Mouse (Mus musculus): ENCODE data around the gene Fgfr2. TPM values are rescaled to one million over a fixed set of nuclear protein-coding genes. Genes with fewer than 3 reads are reported as not detected.
"Not testable (repeated sequence)": the region's sequence is repeated elsewhere in the genome, so short reads cannot be mapped to it uniquely, and the experiment has no call there.

Fgfr2 gene
- polyA plus RNA-seq, 1 experiment from 2014 or later, result not detected

DNA sequence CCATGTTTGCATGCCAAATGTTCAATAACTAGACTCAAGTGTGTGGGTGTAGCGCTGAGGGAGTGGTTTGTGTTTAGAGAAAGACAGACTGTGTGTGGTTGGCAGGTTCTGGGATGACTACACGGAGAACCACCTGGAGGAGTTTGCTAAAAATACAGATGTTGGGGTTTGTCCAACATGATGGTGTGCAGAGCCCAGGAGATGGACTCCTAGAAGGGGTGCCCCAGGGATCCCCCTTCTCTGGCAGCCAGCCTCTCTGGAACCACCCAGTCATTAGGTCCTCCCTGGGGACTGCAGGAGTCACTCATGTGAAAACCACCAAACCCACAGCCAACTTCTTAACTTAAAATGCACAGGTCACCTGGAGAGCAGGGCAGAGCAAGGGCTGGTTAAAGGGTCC is 14.5 kb downstream of the Fgfr2 start:
- Histone ChIP-seq H3K79me2 (ENCODE audit: inconsistent target) (peaks cover 100% of the 10 kb centered on the region), H3K36me3 (ENCODE audit: inconsistent target) (no peaks in the 10 kb centered on the region), H3K27ac (no peak overlapping the region), H3K4me3 (ENCODE audit: inconsistent target) (no peak overlapping the region)
- WGBS (ENCODE audit: missing documents), result 97% methylated on average over 2 of the region's 2 CpGs

DNA sequence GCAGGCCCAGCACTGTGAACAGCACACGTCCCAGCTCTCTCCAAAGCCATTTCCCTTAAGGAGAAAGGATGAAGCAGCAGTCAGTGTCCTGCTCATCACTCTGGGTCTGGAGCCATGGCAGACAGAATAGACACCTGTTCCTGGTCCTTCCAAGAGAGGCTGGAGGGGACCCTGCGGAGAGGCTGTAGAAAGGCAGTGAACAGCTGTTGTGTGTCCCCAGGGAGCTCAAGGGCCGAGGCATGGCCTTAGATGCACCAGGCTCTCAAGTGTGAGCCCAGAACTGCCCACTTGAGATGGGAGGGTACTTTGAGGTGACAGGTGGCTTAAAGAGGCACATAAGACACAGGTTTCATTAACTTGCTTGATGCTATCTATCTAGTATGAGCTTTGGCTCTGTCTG is 20.6 kb downstream of the Fgfr2 start:
- Histone ChIP-seq H3K79me2 (ENCODE audit: inconsistent target) (peaks cover 100% of the 10 kb centered on the region), H3K36me3 (ENCODE audit: inconsistent target) (no peaks in the 10 kb centered on the region), H3K4me3 (ENCODE audit: inconsistent target) (no peak overlapping the region), H3K27ac (no peak overlapping the region)
- 97% methylated on average over 3 of the region's 3 CpGs for WGBS (ENCODE audit: missing documents)

DNA sequence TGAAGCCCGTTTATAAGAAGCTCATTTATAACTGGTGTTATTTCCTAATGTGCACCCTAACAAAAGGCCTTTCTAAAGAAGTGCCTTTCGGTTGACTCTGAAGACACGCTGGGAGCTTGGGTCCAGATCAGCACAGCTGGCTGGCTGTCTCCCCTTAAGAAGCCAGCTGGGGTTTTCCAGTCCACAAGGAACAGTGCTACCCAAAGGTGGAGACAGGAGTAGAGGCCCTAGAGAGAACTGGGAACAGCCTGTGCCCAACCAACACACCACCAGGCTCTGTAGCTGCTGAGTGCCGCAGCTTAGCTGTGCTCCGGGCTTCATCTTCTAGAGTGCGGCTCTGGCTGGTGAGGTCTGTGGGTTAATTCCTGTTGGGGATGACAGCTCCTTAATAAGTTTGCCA is 22.1 kb downstream of the Fgfr2 start:
- Histone ChIP-seq H3K4me3 (ENCODE audit: inconsistent target) (no peak overlapping the region), H3K36me3 (ENCODE audit: inconsistent target) (no peaks in the 10 kb centered on the region)

DNA sequence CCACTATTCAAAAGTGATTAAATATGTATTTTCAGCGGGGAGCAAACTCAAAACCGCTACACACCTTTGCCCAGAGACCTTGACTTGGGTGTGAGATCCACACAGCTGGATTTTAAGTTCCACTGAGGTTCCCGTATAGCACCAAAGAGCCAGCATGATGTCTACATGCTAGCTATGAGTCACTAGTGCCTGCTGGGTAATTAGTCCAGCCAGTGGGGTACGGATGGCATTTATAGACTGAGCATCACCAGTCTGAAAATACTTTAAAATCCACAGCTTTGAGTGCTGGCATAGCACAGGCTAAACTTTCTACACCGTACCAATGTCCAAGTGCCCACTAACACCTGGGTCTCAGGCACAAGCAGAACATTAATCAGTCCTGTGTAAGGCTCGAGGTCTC is 23.0 kb downstream of the Fgfr2 start:
- Histone ChIP-seq H3K79me2 (ENCODE audit: inconsistent target) (peaks cover 100% of the 10 kb centered on the region), H3K27ac (no peak overlapping the region), H3K36me3 (ENCODE audit: inconsistent target) (no peaks in the 10 kb centered on the region), H3K4me3 (ENCODE audit: inconsistent target) (no peak overlapping the region)
- WGBS (ENCODE audit: missing documents), result 94% methylated on average over 6 of the region's 6 CpGs

More for the DNA sequence above, 22.1 kb downstream of the Fgfr2 start:
- Histone ChIP-seq H3K27ac (no peak overlapping the region), H3K79me2 (ENCODE audit: inconsistent target) (peaks cover 100% of the 10 kb centered on the region)
- WGBS (ENCODE audit: missing documents), result 92% methylated on average over 6 of the region's 6 CpGs

DNA sequence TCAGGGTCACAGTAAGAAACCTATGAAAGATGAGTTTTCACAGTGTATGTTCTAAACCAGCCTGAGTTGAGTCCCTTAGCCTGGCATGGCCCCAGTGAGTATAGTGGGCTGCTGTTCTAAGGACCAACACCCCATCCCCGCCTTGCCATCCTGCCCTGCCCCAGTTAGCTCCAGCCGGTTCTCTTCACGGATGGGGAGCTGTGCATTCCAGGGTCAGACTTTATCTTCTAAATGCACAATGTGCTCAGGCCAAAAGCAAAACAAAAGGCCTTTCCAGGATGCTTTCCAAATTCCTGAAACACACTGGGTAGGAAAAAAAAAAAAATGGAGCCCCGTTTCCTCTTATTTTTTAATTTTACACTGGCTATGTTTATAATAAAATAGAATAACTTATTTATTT is 23.9 kb downstream of the Fgfr2 start:
- Histone ChIP-seq H3K79me2 (ENCODE audit: inconsistent target) (peaks cover 100% of the 10 kb centered on the region), H3K36me3 (ENCODE audit: inconsistent target) (no peaks in the 10 kb centered on the region), H3K4me3 (ENCODE audit: inconsistent target) (no peak overlapping the region), H3K27ac (no peak overlapping the region)
- 86% methylated on average over 4 of the region's 4 CpGs for WGBS (ENCODE audit: missing documents)

DNA sequence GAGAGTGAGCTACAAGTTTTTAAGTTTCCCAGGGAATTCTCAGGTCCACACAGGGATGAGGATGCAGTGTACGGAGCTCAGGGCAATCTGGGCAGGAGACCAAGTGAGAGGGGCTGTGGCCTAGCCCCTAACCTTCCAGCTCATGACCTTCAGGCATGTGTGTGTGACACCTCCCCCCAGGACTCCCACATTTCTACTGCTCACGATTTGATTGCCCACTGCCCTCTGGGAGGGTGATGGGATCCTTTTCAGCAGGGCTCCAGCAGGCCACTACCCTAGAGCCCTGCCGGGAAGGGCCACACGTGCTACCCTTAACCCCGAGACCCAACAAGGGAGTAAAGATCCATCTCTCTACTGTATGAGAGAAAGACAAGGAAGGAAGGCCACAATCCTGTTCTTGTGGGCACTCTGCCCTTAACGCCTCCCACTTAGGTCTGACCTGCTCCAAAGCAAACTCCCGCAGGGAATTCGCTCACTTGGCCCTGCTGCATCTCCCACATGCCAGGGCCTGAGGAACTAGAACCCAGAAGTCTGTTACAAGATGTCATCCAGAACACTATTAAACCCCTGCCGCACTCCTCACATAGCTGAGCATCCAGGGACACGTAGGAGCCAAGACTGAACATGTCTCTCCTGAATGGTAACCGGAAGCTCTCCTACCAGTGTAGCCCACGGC is 24.9 kb downstream of the Fgfr2 start:
- Histone ChIP-seq H3K36me3 (ENCODE audit: inconsistent target) (no peaks in the 10 kb centered on the region), H3K4me3 (ENCODE audit: inconsistent target) (no peak overlapping the region)
- 95% methylated on average over 12 of the region's 12 CpGs for WGBS (ENCODE audit: missing documents)

DNA sequence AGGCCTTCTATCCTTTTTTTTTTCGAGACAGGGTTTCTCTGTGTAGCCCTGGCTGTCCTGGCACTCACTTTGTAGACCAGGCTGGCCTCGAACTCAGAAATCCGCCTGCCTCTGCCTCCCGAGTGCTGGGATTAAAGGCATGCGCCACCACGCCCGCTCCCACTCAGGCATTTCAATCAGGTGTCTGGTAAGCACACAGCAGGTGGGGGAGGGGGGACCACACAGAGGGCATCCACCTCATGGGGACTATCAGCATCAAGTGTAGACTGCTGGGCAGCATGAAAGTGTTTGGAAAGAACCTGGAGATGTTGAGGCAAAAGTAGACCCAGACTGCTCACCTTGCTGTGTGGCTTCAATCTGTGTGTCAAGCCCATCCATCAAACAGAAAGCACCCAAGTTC is 27.5 kb downstream of the Fgfr2 start:
- not testable (repeated sequence) for H3K4me3 ChIP-seq (ENCODE audit: inconsistent target); H3K27ac ChIP-seq; H3K36me3 ChIP-seq (ENCODE audit: inconsistent target)
- H3K79me2 ChIP-seq (ENCODE audit: inconsistent target), result peaks cover 100% of the 10 kb centered on the region
- 100% methylated on average over 3 of the region's 7 CpGs for WGBS (ENCODE audit: missing documents)

More for the DNA sequence above, 24.9 kb downstream of the Fgfr2 start:
- Histone ChIP-seq H3K79me2 (ENCODE audit: inconsistent target) (peaks cover 100% of the 10 kb centered on the region), H3K27ac (no peak overlapping the region)

DNA sequence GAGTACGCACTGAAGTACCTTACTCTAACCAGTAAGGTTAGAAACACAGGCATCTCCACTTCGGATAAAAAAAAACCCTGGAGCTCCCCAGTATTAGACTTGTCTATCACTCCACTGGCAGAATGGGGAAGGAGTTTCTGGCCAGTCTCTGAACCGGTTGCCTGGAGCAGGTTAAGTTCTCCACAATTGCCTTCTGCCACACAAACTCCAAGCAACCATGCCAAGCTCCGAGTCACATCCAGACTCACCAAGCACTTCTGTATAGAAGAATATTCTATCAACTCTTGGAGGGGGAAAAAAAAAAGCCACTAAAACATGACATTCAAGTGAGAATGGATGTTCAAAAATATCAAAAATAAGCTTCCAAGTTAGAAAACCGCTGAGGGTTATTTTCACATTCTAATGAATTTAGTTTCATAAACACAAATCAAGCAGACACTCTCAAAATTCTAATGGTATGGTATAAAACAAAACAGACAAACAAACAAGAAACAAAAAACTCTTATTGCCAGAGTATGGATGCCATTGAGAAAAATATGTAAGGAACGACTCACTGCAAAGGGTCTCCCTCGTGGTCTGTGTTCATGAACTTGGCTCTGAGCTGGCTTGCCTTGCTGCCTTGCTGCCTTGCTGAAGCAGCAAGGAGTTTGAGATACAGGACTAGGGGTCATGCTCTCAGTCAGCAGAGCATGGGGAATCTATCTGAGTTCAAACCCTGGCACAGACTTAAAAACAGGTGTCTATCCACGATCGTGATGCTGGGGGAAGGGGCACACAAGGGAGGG is 28.2 kb downstream of the Fgfr2 start:
- Histone ChIP-seq H3K36me3 (ENCODE audit: inconsistent target) (no peaks in the 10 kb centered on the region), H3K27ac (no peak overlapping the region), H3K4me3 (ENCODE audit: inconsistent target) (no peak overlapping the region), H3K79me2 (ENCODE audit: inconsistent target) (peaks cover 100% of the 10 kb centered on the region)
- 77% methylated on average over 7 of the region's 9 CpGs for WGBS (ENCODE audit: missing documents)

DNA sequence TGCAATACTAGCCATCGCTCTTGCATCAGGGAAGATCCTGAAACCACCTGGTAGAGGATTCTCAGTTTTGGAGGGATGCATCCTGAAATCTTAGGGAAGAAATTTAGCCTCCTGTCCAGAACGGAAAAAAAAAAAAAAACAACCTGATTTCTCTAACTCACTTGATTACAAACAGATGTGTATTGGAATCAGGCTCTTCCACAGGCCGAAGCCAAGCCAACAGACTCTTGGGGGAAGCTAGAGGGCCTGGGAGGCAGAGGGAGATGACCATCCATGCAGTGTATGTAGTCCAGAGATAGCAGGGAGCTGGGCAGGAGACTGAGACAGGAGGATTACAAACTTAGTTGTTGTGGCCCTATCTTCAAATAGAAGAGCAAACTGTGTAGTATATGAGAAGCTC is 29.0 kb downstream of the Fgfr2 start:
- Histone ChIP-seq H3K36me3 (ENCODE audit: inconsistent target) (no peaks in the 10 kb centered on the region), H3K4me3 (ENCODE audit: inconsistent target) (no peak overlapping the region), H3K79me2 (ENCODE audit: inconsistent target) (peaks cover 100% of the 10 kb centered on the region), H3K27ac (no peak overlapping the region)
- WGBS (ENCODE audit: missing documents), result 96% methylated on average over 2 of the region's 3 CpGs

DNA sequence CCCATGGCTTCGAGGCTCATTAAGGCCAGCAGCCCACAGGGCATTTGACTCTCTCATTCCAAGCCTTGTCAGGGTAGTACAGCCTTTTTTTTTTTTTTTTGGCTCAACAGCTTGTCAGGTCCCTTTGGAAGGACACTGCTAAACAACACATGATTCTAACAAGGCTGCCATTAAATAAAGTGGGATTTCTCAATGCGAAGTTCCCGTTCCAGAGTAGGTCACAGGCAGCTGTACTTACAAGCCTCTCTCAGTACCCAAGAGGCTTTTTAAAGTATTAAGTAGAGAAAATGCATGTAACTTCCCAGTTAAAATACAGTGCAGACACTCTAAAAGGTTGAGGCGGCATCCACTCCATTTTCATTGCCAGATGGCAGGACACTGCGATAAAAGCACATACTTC is 29.4 kb downstream of the Fgfr2 start:
- no peak overlapping the region for H3K4me3 ChIP-seq (ENCODE audit: inconsistent target)
- 88% methylated on average over 5 of the region's 5 CpGs for WGBS (ENCODE audit: missing documents)
- peaks cover 100% of the 10 kb centered on the region for H3K79me2 ChIP-seq (ENCODE audit: inconsistent target)
- no peaks in the 10 kb centered on the region for H3K36me3 ChIP-seq (ENCODE audit: inconsistent target)
- no peak overlapping the region for H3K27ac ChIP-seq

DNA sequence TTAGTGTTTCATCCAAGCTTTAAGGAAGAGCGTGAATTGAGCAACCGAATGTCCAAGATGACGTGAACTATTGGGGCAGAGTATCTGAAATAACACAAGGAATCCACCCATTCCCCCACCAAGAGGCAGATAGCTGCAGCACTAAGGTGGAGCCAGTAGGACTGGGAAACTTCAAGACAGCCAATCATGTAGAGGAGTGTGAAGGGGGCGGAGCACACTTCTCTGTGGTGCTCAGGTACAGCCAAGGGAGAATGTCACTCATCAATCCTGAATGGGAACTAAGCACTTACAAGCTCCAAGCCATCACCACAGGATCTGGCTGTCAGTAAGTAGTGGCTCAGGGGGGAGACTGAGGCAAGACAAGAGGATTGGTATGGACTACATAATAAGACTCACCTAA is 32.5 kb downstream of the Fgfr2 start:
- Histone ChIP-seq H3K79me2 (ENCODE audit: inconsistent target) (peaks cover 100% of the 10 kb centered on the region), H3K36me3 (ENCODE audit: inconsistent target) (no peaks in the 10 kb centered on the region), H3K4me3 (ENCODE audit: inconsistent target) (no peak overlapping the region), H3K27ac (no peak overlapping the region)
- 83% methylated on average over 4 of the region's 4 CpGs for WGBS (ENCODE audit: missing documents)

DNA sequence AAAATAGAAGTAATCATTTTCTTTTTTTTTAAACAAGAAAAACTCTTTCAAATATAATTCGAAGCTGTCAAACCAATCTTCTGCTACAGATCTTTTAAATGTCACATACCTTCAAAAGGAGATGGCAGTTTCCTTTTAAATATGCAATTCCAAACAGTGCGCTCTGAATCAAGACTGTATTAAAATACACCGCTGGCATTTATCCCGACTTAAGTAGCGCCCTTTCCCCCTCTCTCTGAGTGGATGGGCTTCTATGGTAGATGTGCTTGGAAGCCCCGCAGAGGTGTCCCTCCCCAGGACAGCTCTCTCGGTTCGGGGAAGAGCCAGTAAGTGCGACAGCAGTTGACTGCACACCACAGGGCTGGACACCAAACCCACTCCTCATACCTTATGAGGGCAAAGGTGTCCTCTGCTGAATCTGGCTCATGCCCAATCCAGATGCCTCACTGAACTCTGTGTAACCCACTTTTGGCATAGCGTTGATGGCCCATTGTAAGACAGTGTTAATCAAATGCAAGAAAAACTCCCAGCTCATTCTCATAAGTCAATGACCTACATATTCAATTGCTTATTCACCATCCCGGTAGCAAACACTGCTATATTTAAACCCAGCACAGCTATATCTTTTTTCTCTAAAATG is 33.4 kb downstream of the Fgfr2 start:
- 97% methylated on average over 9 of the region's 11 CpGs for whole genome bisulfite sequencing (ENCODE audit: missing documents)
- Histone ChIP-seq H3K79me2 (ENCODE audit: inconsistent target) (peaks cover 100% of the 10 kb centered on the region), H3K4me3 (ENCODE audit: inconsistent target) (no peak overlapping the region), H3K36me3 (ENCODE audit: inconsistent target) (no peaks in the 10 kb centered on the region), H3K27ac (no peak overlapping the region)

DNA sequence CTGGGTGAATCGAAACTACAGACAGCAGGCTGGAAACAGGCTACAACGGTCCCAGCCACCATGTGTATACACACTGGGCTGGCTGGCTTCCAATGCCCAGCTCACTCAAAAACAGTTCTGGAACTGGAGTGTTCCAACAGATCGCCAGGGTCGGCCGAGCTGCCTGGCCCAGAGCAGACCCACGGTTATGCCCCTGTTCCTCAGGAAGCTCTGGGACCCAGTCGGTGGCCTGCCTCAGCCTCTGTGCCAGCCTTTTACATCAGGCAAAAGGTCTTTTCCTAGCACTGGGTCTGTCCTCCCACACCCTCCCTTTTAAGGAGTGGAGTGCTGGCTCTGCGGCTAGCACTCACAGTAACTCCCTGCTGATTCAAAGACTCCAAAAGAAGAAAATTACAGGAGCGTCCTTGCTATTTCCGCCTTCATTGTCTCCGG is 34.3 kb downstream of the Fgfr2 start:
- peaks cover 100% of the 10 kb centered on the region for H3K79me2 ChIP-seq (ENCODE audit: inconsistent target)
- 75% methylated on average over 9 of the region's 11 CpGs for WGBS (ENCODE audit: missing documents)
- H3K4me3 ChIP-seq (ENCODE audit: inconsistent target), result no peak overlapping the region
- H3K27ac ChIP-seq, result no peak overlapping the region
- H3K36me3 ChIP-seq (ENCODE audit: inconsistent target), result no peaks in the 10 kb centered on the region

DNA sequence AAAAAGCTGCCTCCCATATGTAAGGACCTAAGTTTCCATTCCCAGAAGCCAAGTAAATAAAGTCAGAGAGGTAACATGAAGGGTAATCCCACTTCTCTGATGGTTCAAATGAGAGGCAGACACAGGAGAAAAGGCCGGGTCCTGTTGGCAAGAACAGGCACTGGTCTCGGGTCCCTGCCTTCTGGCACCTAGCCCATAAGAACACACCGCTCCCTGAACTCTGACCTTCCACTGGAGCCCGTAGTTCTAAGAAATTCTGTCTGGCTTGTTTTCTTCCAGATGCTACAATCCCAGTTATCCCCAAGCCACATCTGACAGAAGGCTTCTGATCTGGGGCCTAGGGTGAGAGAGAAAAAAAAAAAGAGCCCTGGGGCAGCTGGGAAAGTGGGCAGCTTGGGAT is 34.7 kb downstream of the Fgfr2 start:
- no peak overlapping the region for H3K27ac ChIP-seq
- H3K36me3 ChIP-seq (ENCODE audit: inconsistent target), result no peaks in the 10 kb centered on the region
- peaks cover 100% of the 10 kb centered on the region for H3K79me2 ChIP-seq (ENCODE audit: inconsistent target)
- no peak overlapping the region for H3K4me3 ChIP-seq (ENCODE audit: inconsistent target)
- WGBS (ENCODE audit: missing documents), result 90% methylated on average over 4 of the region's 4 CpGs

DNA sequence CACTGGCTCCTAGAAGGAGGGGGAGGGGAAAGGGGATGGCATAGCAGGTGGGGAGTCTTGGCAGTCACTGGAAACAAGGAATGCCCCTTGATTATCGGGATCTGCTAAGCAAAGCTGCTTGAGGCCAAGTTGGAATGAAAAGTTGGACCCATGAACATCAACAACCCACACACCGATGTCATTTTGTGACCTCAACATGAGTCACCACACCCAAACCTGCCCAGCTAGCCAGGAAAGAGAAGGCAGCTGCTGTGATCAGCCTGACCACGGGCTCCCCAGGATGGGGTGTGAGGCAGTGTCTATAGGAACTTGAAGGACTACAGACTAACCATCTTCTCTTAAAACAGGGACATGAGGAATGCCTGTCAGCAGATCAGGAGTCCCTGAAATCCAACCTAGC is 37.7 kb downstream of the Fgfr2 start:
- 71% methylated on average over 3 of the region's 3 CpGs for WGBS (ENCODE audit: missing documents)
- Histone ChIP-seq H3K4me3 (ENCODE audit: inconsistent target) (no peak overlapping the region), H3K79me2 (ENCODE audit: inconsistent target) (peaks cover 100% of the 10 kb centered on the region), H3K36me3 (ENCODE audit: inconsistent target) (no peaks in the 10 kb centered on the region), H3K27ac (no peak overlapping the region)

All from macrophage (primary cell).